Mouse (Mus musculus) lung, adult 2 months (tissue): ENCODE results near the gene Kcnab2.

Source experiments
- CTCF ChIP-seq: fragments of 200-500 bp; IDR thresholded peaks from 2 replicates; pipeline ENCODE4 v1.5.1; 2011; ENCODE audit warnings: mild to moderate bottlenecking, low read length, control low read depth; ENCODE audit not compliant: insufficient read depth
- POLR2A ChIP-seq: fragments of 200-500 bp; IDR thresholded peaks from 2 replicates; pipeline ENCODE4 v1.6.1; 2011; ENCODE audit warnings: low read depth, mild to moderate bottlenecking, control low read depth, low read length, borderline replicate concordance; ENCODE audit errors: extremely low read depth

- TF ChIP-seq CTCF (no peak), POLR2A (no peak)
Observed at GRCm38 (mm10) chr4:152466601-152467000, 11.1 kb downstream of the Kcnab2 start.
